Mouse (Mus musculus) cerebellum, adult 8-10 months (tissue): ENCODE results near the gene Slc17a3.

Experiments
- DNase-seq: peaks from one replicate; pipeline ENCODE4 v3.0.0; 2022

Slc17a3 gene

DNA sequence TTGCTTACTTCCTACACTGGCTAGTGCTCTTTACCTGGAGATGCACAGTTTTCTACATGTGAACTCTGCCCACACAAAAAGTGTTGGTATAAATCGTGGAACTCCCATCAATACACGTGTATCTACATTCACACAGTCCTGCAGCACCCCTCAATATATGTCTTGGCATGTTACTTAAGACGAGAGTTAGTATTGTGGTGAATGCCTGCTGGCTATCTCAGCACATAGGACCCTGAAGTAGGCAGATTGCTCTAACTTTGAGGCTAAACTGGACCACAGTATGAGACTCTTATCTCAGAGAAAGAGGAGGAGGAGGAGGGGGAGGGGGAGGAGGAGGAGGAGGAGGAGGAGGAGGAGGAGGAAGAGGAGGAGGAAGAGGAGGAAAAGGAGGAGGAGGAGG is 39.9 kb downstream of the Slc17a3 start:
- DNase-seq = no peak

DNA sequence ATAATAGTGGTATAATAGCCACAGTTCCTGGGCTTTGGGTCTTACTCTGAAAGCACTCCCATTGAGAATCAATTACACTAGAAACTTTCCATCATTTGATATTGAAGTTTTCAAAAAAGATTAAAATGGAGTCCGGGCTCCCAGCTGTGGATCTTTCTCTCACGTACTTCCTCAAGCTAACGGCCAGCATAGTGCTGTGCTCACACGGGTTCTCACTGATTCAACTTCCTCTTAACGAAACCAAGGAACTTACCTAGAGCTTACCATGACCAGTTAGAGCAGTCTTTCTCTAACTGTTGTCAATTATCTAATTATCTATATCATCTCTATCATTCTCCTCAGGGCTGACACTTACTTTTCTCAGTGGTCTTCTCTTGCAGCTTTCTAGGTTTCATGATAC is 40.4 kb downstream of the Slc17a3 start:
- DNase-seq = no peak

DNA sequence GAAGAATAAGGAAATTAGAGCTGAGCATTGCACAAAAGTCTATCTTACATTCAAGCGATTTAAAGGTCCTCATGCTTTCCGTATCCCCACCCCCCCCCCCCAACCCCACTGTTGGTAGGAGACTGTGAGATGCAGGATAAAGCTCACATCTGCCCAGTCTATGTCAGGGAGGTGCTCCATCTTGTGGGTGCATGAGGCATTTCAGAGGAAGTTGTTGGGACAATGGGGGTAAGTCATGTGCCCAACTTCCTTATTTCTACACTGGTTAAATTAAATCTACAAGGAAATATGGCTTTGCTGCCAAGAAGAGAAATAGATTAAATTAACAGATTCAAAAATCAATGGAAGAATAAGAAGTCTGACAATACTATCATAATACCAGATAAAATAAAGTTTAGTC is 46.3 kb downstream of the Slc17a3 start:
- no peak for DNase-seq

DNA sequence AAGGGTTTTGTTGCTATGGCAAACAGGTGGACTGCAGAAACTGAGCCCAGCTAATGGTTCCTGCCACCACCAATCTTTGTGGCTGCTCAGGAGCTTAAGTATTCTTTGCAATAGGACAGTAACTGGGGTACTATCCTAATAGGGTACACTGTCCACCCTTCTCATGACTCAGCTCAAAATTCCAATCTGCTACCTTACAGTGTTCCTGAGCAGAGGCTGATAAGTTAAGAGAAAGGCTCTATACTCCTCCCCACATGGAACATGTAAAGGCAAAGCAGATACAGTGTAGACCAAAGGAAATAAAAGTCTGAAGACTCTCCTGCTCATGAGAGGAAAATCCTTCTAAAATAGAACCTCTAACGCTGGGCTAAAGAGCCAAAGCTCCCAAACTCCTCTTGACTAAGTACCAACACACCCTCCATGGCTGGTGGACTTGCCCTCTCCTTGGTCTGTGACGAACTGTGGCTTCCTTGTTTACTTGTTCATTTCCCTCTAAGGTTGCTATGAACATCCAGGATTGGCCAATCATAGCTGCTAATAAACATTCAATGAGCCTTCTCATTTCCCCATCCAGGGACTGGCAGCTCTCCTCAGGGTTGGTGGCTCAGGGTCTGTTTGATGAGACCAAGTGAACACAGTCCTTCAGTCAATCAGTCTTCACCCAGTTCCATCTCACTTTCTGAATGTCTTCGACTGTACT is 47.9 kb downstream of the Slc17a3 start:
- no peak for DNase-seq

DNA sequence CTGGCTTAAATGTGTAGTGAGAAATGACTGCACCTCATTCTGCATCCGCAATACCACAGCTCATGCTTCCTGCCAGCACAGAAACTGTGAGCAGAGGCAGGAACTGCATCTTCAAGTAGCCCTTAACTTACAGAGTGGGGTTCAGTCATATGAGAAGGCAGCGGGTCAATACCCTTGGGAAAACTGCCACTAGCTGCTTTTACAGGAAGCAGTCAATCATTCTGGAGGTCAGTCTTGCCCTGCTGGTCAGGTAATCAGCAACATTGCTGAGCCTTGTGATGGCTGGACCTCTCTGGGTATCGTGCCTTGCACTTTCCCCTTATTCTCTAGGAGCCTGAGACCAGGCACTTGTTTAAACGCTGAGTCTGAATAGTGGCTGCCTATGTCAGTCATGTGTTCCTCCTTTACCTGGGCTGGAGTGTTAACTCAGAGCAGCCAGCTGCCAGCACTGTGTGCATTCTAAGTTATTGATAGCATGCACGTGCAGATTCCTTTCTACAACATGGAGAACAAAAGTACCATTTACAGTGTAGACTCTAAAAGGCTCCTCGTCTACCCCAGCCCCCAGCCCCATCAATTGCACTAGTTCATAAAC is 49.9 kb downstream of the Slc17a3 start:
- DNase-seq = no peak

DNA sequence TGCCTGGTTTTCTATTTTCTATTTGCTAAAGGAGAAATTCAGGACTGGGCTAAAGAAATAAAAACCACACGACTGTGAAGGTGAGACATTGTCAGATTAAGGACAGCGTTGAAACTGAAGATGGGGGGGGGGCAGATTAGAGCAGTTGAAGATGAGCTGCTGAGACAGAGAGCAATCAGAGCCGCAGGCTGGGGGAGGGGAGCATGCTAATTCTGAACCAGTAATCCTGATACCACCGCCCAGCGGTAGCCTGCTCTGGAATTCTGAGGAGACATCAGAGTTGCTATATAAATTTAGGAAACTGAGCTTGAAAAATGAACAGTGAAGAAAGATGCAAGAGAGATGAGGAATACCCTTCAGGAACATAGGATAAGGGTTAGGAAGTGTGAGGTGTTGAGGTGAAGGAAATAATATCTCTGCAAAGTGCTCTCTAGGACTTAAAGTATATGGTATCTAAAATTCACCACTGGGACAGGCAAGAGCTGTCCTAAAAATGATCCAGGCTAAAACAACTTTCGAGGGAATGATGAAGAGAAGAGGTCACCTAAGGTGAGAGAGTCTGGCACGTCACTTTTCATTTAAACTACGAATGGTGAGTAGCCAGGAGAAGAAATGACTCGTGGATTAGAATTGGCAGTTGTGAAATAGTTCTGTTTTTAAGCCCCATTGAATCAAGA is 53.5 kb downstream of the Slc17a3 start:
- no peak for DNase-seq

DNA sequence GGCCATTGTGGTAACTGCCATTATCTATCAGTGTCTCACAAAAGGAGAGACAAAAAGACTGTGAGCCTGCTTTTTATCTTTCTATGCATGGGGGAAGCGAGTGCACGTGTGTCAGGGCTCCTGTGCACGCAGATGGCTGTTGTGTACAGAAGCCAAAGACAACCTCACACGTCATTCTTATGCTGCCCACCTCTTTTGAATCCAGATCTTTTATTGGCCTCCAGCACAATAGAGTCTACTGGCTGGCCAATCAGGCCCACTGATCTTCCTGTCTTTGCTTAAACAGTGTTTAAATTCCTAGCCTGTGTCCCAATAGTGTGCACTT is 54.0 kb downstream of the Slc17a3 start:
- DNase-seq = no peak

DNA sequence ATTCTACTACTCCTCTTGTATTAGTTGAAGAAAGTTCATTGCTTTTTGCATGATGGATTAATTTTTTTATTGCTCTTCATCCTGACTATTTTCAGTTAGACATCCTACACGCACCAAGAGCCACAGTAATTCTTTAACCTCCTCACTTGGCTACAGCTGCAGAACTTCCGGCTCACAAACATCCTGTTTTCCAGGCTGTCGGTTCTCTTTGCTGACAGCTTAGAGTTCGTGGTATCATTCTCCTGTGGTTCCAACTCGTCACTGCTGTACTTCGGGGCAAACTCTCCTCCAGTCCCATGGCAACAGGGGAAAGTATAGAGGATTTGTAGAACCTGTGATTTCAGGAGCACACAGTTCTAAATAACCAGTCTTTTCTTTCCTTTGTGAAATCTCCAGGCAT is 59.0 kb downstream of the Slc17a3 start:
- no peak for DNase-seq

DNA sequence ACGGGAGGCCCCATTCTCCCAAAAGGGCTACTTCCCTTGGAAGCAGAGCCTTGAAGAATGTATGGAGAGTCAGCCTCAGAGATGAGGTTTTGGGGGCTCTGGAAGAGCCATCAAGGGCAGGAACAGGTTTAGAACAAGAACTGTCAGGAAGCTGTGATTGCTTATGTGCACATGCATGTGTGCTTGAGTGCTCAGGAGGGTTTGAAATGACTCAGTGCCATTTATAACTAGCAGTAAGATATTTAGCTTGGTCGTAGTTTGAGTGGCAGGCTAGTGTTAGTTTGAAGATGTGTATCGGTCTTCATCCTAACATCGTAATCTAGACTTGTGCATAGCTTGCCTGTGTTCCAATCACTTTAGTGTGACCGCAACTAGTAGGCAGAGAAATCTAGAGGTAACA is 67.7 kb downstream of the Slc17a3 start:
- no peak for DNase-seq

DNA sequence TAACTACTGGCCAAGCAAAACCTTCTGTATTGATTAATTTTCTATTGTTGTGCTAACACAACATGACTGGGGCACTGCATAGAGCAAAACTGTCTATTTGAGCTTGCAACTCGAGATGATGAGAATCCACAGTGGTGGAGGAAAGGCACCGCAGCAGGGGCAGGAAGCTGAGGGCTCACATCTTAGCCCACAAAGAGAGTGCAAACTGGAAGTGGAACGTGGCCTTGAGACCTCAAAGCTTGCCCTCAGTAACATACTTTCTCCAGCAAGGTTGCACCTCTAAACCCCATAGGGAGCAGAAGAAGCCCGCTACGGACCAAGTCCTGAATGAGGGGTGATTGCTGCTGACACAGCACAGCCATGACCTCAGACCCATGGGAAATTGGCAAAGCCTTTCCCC is 70.9 kb downstream of the Slc17a3 start:
- no peak for DNase-seq
